Mouse (Mus musculus): ENCODE data around the gene Olfr1404. TPM values are rescaled to one million over a fixed set of nuclear protein-coding genes. Genes with fewer than 3 reads are reported as not detected.

Gene Olfr1404
- total and polyA plus RNA-seq, 3 experiments = not detected

- TF ChIP-seq BHLHE40 (IDR thresholded peaks at IDR 0.05; ENCODE audit: borderline replicate concordance, low read depth, low read length) = peak; percentile 77; the same call in 1 of the 2 replicates
- TF ChIP-seq CHD1 (IDR thresholded peaks at IDR 0.05; ENCODE audit: low read depth, low read length) = no peak
- no peak for TF ChIP-seq UBTF (IDR thresholded peaks at IDR 0.05; ENCODE audit: borderline replicate concordance, insufficient read depth, low read depth, low read length)
- no peak for TF ChIP-seq RAD21 (IDR thresholded peaks at IDR 0.05; ENCODE audit: low read depth, low read length)
- no peak; the same call in 1 of the 2 replicates for TF ChIP-seq E2F4 (IDR thresholded peaks at IDR 0.05; ENCODE audit: borderline replicate concordance, low read depth, low read length)
- TF ChIP-seq KAT2A (conservative IDR thresholded peaks at IDR 0.05; ENCODE audit: low read depth, low read length) = peak; percentile 60
- peak; percentile 28; the same call in 1 of the 2 replicates for TF ChIP-seq MAZ (IDR thresholded peaks at IDR 0.05; ENCODE audit: low read depth, low read length)
- peak; percentile 99 to 100 for TF ChIP-seq EP300 (IDR thresholded peaks at IDR 0.05; ENCODE audit: low read depth in 1 of 2, low read length in 2 of 2)
Measured at GRCm38 (mm10) chr1:173216481-173216880, 4.3 kb downstream of the Olfr1404 start (continued).

DNA sequence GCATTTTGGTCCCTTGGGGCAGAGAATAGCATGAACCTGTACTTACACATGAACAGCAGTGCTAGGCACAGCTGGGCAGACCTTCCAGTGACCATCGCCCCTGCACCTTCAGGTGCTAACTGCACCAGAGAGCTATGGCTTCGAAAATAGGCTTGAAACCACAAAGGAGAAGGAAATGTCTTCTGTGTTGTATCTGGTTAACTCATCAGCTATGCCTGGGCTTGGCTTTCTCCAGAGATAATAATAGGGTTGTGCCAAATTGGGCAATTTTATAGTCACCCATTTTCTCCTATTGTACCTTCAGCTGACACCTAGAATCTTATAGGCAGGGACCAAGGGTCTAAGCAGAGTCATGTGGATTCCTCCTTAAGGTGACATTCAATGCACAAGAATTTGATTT lies 14.9 kb downstream of the Olfr1404 start, which contains the start of gene Fcer1a:
Gene Fcer1a, minus strand, starts transcription at position 134 of the 400 bp plus-strand sequence.
- Histone ChIP-seq H3K27ac (ENCODE audit: control insufficient read depth, low read depth, low read length) (peak within 1 kb of the TSS; percentile 66), H3K27me3 (ENCODE audit: control insufficient read depth in 1 of 2, insufficient read depth in 2 of 2, low read length in 2 of 2) (no peaks in the 10 kb centered on the region), H3K4me1 (ENCODE audit: control insufficient read depth in 1 of 2, insufficient read depth in 2 of 2, low read length in 2 of 2) (peaks cover 9 to 29% of the 10 kb centered on the region in 2 experiments), H3K79me2 (ENCODE audit: control insufficient read depth, insufficient read depth, low read length, poor library complexity) (no peaks in the 10 kb centered on the region), H3K9ac (ENCODE audit: control insufficient read depth, low read depth, low read length, poor library complexity, severe bottlenecking) (peak within 1 kb of the TSS; percentile 29; the same call in 1 of the 2 replicates), H3K4me3 (ENCODE audit: control insufficient read depth in 1 of 2, insufficient read depth in 1 of 2, low read depth in 2 of 2, low read length in 2 of 2) (peak within 1 kb of the TSS in 1 of 2 experiments; percentile 36; a peak in 1 of 4 replicates), H3K36me3 (ENCODE audit: control insufficient read depth in 1 of 2, insufficient read depth in 2 of 2, low read length in 2 of 2) (peaks cover 0 to 15% of the 10 kb centered on the region in 2 experiments; a peak in 3 of 4 replicates), H3K9me3 (replicated peaks; ENCODE audit: insufficient read depth, low read length) (no peaks in the 10 kb centered on the region)
- peak; percentile 60 for DNase-seq (ENCODE audit: low read depth, low spot score)
- no peak for TF ChIP-seq POLR2A (IDR thresholded peaks at IDR 0.05; ENCODE audit: control insufficient read depth in 1 of 2, insufficient read depth in 1 of 2, low read depth in 1 of 2, low read length in 2 of 2, poor library complexity in 1 of 2)
- no peak for TF ChIP-seq SMC3 (IDR thresholded peaks at IDR 0.05; ENCODE audit: low read depth, low read length)
- TF ChIP-seq SIN3A (IDR thresholded peaks at IDR 0.05; ENCODE audit: low read length) = peak; percentile 46; the same call in 1 of the 2 replicates
- TF ChIP-seq ZNF384 (IDR thresholded peaks at IDR 0.05; ENCODE audit: low read depth, low read length) = no peak
- no peak for TF ChIP-seq E2F4 (IDR thresholded peaks at IDR 0.05; ENCODE audit: borderline replicate concordance, low read depth, low read length)
- TF ChIP-seq ZMIZ1 (IDR thresholded peaks at IDR 0.05; ENCODE audit: low read depth, low read length) = no peak
- TF ChIP-seq MAX (IDR thresholded peaks at IDR 0.05; ENCODE audit: low read length) = peak; percentile 37; the same call in 1 of the 2 replicates
- TF ChIP-seq CHD1 (IDR thresholded peaks at IDR 0.05; ENCODE audit: low read depth, low read length) = no peak
- no peak for TF ChIP-seq POLR2AphosphoS2 (IDR thresholded peaks at IDR 0.05; ENCODE audit: low read length)
- no peak for TF ChIP-seq MXI1 (IDR thresholded peaks at IDR 0.05; ENCODE audit: low read depth, low read length)
- TF ChIP-seq TAL1 (IDR thresholded peaks at IDR 0.05; ENCODE audit: low read length) = no peak
- no peak for TF ChIP-seq MYC (IDR thresholded peaks at IDR 0.05; ENCODE audit: low read depth, low read length)
- peak; percentile 70 for TF ChIP-seq TCF12 (IDR thresholded peaks at IDR 0.05; ENCODE audit: low read depth, low read length)
- TF ChIP-seq CTCF (IDR thresholded peaks at IDR 0.05 in 2 of 3, conservative IDR thresholded peaks at IDR 0.05 in 1 of 3; ENCODE audit: control insufficient read depth in 1 of 3, insufficient read depth in 1 of 3, low read depth in 2 of 3, low read length in 3 of 3, poor library complexity in 1 of 3, severe bottlenecking in 1 of 3) = no peak
- TF ChIP-seq ZC3H11A (IDR thresholded peaks at IDR 0.05; ENCODE audit: low read depth, low read length) = no peak
- TF ChIP-seq UBTF (IDR thresholded peaks at IDR 0.05; ENCODE audit: borderline replicate concordance, insufficient read depth, low read depth, low read length) = no peak
- TF ChIP-seq HCFC1 (IDR thresholded peaks at IDR 0.05; ENCODE audit: low read depth, low read length) = no peak
- TF ChIP-seq NELFE (IDR thresholded peaks at IDR 0.05; ENCODE audit: low read depth, low read length) = no peak
- TF ChIP-seq POLR2AphosphoS5 (IDR thresholded peaks at IDR 0.05; ENCODE audit: borderline replicate concordance, low read depth, low read length) = no peak
- no peak for TF ChIP-seq MAZ (IDR thresholded peaks at IDR 0.05; ENCODE audit: low read depth, low read length)
- TF ChIP-seq JUND (IDR thresholded peaks at IDR 0.05; ENCODE audit: low read depth, low read length) = no peak
- no peak for TF ChIP-seq TBP (IDR thresholded peaks at IDR 0.05; ENCODE audit: low read depth, low read length)
- no peak for TF ChIP-seq MAFK (IDR thresholded peaks at IDR 0.05; ENCODE audit: borderline replicate concordance, low read depth, low read length)
- TF ChIP-seq GATA1 (IDR thresholded peaks at IDR 0.05; ENCODE audit: low read depth, low read length) = peak; percentile 69; the same call in 1 of the 2 replicates
- TF ChIP-seq CHD2 (IDR thresholded peaks at IDR 0.05; ENCODE audit: low read length) = no peak; the same call in 1 of the 2 replicates
- no peak for TF ChIP-seq GABPA (IDR thresholded peaks at IDR 0.05; ENCODE audit: low read depth, low read length)
- no peak for TF ChIP-seq KAT2A (conservative IDR thresholded peaks at IDR 0.05; ENCODE audit: low read depth, low read length)
- TF ChIP-seq USF1 (IDR thresholded peaks at IDR 0.05; ENCODE audit: low read depth, low read length) = peak; percentile 30; the same call in 1 of the 2 replicates
- TF ChIP-seq MYB (IDR thresholded peaks at IDR 0.05; ENCODE audit: low read depth, low read length) = no peak
- TF ChIP-seq ZKSCAN1 (IDR thresholded peaks at IDR 0.05; ENCODE audit: low read depth, low read length) = no peak
- TF ChIP-seq ETS1 (IDR thresholded peaks at IDR 0.05; ENCODE audit: low read depth, low read length) = peak; percentile 84
- TF ChIP-seq USF2 (IDR thresholded peaks at IDR 0.05; ENCODE audit: borderline replicate concordance in 1 of 2, insufficient read depth in 1 of 2, low read depth in 1 of 2, low read length in 2 of 2) = no peak
